Mouse (Mus musculus) ovary, postnatal 36 days (tissue): ENCODE measurements at regions not wholly inside any gene's neighbourhood (a gene's known extent, or its start where the extent isn't known, plus 50 kb on each side); places are given as distances from the start of the nearest gene placed in this dataset.
A peak's percentile ranks its signal among the peaks of the same experiment; 100 is the strongest.

Experiments
- DNase-seq: peaks from one replicate; pipeline ENCODE4 v3.0.0; 2022; ENCODE audit warnings: low spot score, mixed read lengths

- DNase-seq = no peak
Measured at GRCm38 (mm10) chr13:42507535-42507934, 172.9 kb upstream of the Phactr1 start.

- DNase-seq = no peak
Measured at GRCm38 (mm10) chr13:42518686-42519085, 161.7 kb upstream of the Phactr1 start.

- no peak for DNase-seq
Measured at GRCm38 (mm10) chr13:42522553-42522952, 157.9 kb upstream of the Phactr1 start.

- DNase-seq = no peak
Measured at GRCm38 (mm10) chr13:42526163-42526562, 154.3 kb upstream of the Phactr1 start.

GRCm38 (mm10) chr13:42526966-42527365, 153.5 kb upstream of the Phactr1 start:
- peak; percentile 44 for DNase-seq

GRCm38 (mm10) chr13:42528169-42528568, 152.3 kb upstream of the Phactr1 start:
- DNase-seq = no peak

GRCm38 (mm10) chr13:42536501-42537210, 143.8 kb upstream of the Phactr1 start:
- DNase-seq = no peak

GRCm38 (mm10) chr13:42538046-42538445, 142.4 kb upstream of the Phactr1 start:
- no peak for DNase-seq

GRCm38 (mm10) chr13:42544536-42545094, 135.8 kb upstream of the Phactr1 start:
- DNase-seq = no peak

- no peak for DNase-seq
Measured at GRCm38 (mm10) chr13:42546389-42546788, 134.0 kb upstream of the Phactr1 start.

GRCm38 (mm10) chr13:42546851-42547250, 133.6 kb upstream of the Phactr1 start:
- DNase-seq = no peak

GRCm38 (mm10) chr13:42549021-42549559, 131.3 kb upstream of the Phactr1 start:
- DNase-seq = no peak

GRCm38 (mm10) chr13:42554961-42555360, 125.5 kb upstream of the Phactr1 start:
- DNase-seq = no peak

- no peak for DNase-seq
Measured at GRCm38 (mm10) chr13:42558526-42558925, 121.9 kb upstream of the Phactr1 start.

- DNase-seq = no peak
Measured at GRCm38 (mm10) chr13:42561446-42561845, 119.0 kb upstream of the Phactr1 start.

- DNase-seq = no peak
Measured at GRCm38 (mm10) chr13:42565291-42566058, 114.9 kb upstream of the Phactr1 start.

- no peak for DNase-seq
Measured at GRCm38 (mm10) chr13:42570600-42571348, 109.6 kb upstream of the Phactr1 start.

GRCm38 (mm10) chr13:42574189-42574588, 106.2 kb upstream of the Phactr1 start:
- DNase-seq = no peak

GRCm38 (mm10) chr13:42575725-42576426, 104.5 kb upstream of the Phactr1 start:
- DNase-seq = peak; percentile 74

- no peak for DNase-seq
Measured at GRCm38 (mm10) chr13:42579471-42579870, 101.0 kb upstream of the Phactr1 start.

GRCm38 (mm10) chr13:42589136-42589535, 91.3 kb upstream of the Phactr1 start:
- DNase-seq = no peak
